Mouse (Mus musculus): ENCODE measurements around the gene Prph2. TPM values are rescaled to one million over a fixed set of nuclear protein-coding genes. Genes with fewer than 3 reads are reported as not detected.

The Prph2 gene
- total RNA-seq, 4 experiments from 2014 or later: not detected

- DNase-seq: peak; percentile 35
Observed at GRCm38 (mm10) chr17:46890843-46891594, 19.2 kb upstream of the Prph2 start.

- no peak for DNase-seq
Observed at GRCm38 (mm10) chr17:46895426-46895825, 14.8 kb upstream of the Prph2 start.

GRCm38 (mm10) chr17:46897221-46897950, 12.9 kb upstream of the Prph2 start:
- DNase-seq: no peak

GRCm38 (mm10) chr17:46900941-46901340, 9.3 kb upstream of the Prph2 start:
- DNase-seq: no peak

GRCm38 (mm10) chr17:46903876-46904490, 6.3 kb upstream of the Prph2 start:
- DNase-seq: peak; percentile 66

GRCm38 (mm10) chr17:46912331-46912730, 2.1 kb downstream of the Prph2 start:
- no peak for DNase-seq

GRCm38 (mm10) chr17:46915129-46915528, 4.9 kb downstream of the Prph2 start:
- DNase-seq: no peak

- DNase-seq: no peak
Observed at GRCm38 (mm10) chr17:46918951-46919350, 8.7 kb downstream of the Prph2 start.

GRCm38 (mm10) chr17:46920855-46921254, 10.6 kb downstream of the Prph2 start:
- no peak for DNase-seq

- no peak for DNase-seq
Observed at GRCm38 (mm10) chr17:46926192-46926591, 15.9 kb downstream of the Prph2 start.

- no peak for DNase-seq
Observed at GRCm38 (mm10) chr17:46926941-46927340, 16.7 kb downstream of the Prph2 start.

- no peak for DNase-seq
Observed at GRCm38 (mm10) chr17:46927781-46928180, 17.5 kb downstream of the Prph2 start.

GRCm38 (mm10) chr17:46929277-46929676, 19.0 kb downstream of the Prph2 start:
- DNase-seq: no peak

- no peak for DNase-seq
Observed at GRCm38 (mm10) chr17:46929897-46930296, 19.6 kb downstream of the Prph2 start.

GRCm38 (mm10) chr17:46932961-46933360, 22.7 kb downstream of the Prph2 start:
- DNase-seq: peak; percentile 54

GRCm38 (mm10) chr17:46933557-46934348, 23.5 kb downstream of the Prph2 start:
- DNase-seq: peak; percentile 21

- no peak for DNase-seq
Observed at GRCm38 (mm10) chr17:46940461-46940860, 30.2 kb downstream of the Prph2 start.

- DNase-seq: no peak
Observed at GRCm38 (mm10) chr17:46942421-46942820, 32.2 kb downstream of the Prph2 start.

GRCm38 (mm10) chr17:46946276-46946675, 36.0 kb downstream of the Prph2 start:
- peak; percentile 31 for DNase-seq

- DNase-seq: no peak
Observed at GRCm38 (mm10) chr17:46958045-46958444, 47.8 kb downstream of the Prph2 start.

- DNase-seq: no peak
Observed at GRCm38 (mm10) chr17:46960216-46960615, 50.0 kb downstream of the Prph2 start.

- no peak for DNase-seq
Observed at GRCm38 (mm10) chr17:46962153-46962552, 51.9 kb downstream of the Prph2 start.

GRCm38 (mm10) chr17:46963186-46963585, 52.9 kb downstream of the Prph2 start:
- no peak for DNase-seq
